Mouse (Mus musculus): ENCODE data around the gene Itprid1. TPM values are rescaled to one million over a fixed set of nuclear protein-coding genes. Genes with fewer than 3 reads are reported as not detected.

Itprid1 gene
- polyA plus RNA-seq, 1 experiment from 2014 or later: not detected

- H3K27me3 ChIP-seq: no peaks in the 10 kb centered on the region
- H3K9me3 ChIP-seq (replicated peaks): no peaks in the 10 kb centered on the region
- H3K27ac ChIP-seq: no peak overlapping the region
- H3K36me3 ChIP-seq: no peaks in the 10 kb centered on the region
- WGBS: 76% methylated on average over 8 of the region's 8 CpGs
- H3K9ac ChIP-seq: no peak overlapping the region
- H3K4me3 ChIP-seq: no peak overlapping the region
- H3K4me2 ChIP-seq: no peak overlapping the region
- no peaks in the 10 kb centered on the region for H3K4me1 ChIP-seq (replicated peaks)
- no peak for ATAC-seq (replicated peaks; ENCODE audit: insufficient number of reproducible peaks, insufficient read depth, low FRiP score, low read depth)
These were observed 25.5 kb upstream of the Itprid1 start for GRCm38 (mm10) chr6:55811153-55811552.

- 50% methylated on average over 1 of the region's 1 CpGs for WGBS
- no peak for ATAC-seq (replicated peaks; ENCODE audit: insufficient number of reproducible peaks, insufficient read depth, low FRiP score, low read depth)
- H3K4me1 ChIP-seq (replicated peaks): no peaks in the 10 kb centered on the region
- H3K4me3 ChIP-seq: no peak overlapping the region
- no peaks in the 10 kb centered on the region for H3K27me3 ChIP-seq
- H3K36me3 ChIP-seq: no peaks in the 10 kb centered on the region
- H3K4me2 ChIP-seq: no peak overlapping the region
- no peak overlapping the region for H3K27ac ChIP-seq
- no peak overlapping the region for H3K9ac ChIP-seq
- H3K9me3 ChIP-seq (replicated peaks): no peaks in the 10 kb centered on the region
These were observed 24.3 kb upstream of the Itprid1 start for GRCm38 (mm10) chr6:55812353-55812752.

GRCm38 (mm10) chr6:55814184-55814926 lies 22.3 kb upstream of the Itprid1 start:
- no peaks in the 10 kb centered on the region for H3K27me3 ChIP-seq
- H3K4me3 ChIP-seq: no peak overlapping the region
- H3K9ac ChIP-seq: no peak overlapping the region
- no peak overlapping the region for H3K4me2 ChIP-seq
- no peak overlapping the region for H3K27ac ChIP-seq
- no peak for ATAC-seq (replicated peaks; ENCODE audit: insufficient number of reproducible peaks, insufficient read depth, low FRiP score, low read depth)
- H3K9me3 ChIP-seq (replicated peaks): no peaks in the 10 kb centered on the region
- 56% methylated on average over 12 of the region's 12 CpGs for WGBS
- H3K4me1 ChIP-seq (replicated peaks): no peaks in the 10 kb centered on the region
- H3K36me3 ChIP-seq: no peaks in the 10 kb centered on the region

GRCm38 (mm10) chr6:55816911-55817310 lies 19.8 kb upstream of the Itprid1 start:
- Histone ChIP-seq H3K4me3 (no peak overlapping the region), H3K36me3 (no peaks in the 10 kb centered on the region), H3K27me3 (no peaks in the 10 kb centered on the region), H3K4me2 (no peak overlapping the region), H3K9me3 (replicated peaks) (no peaks in the 10 kb centered on the region), H3K27ac (no peak overlapping the region), H3K4me1 (replicated peaks) (no peaks in the 10 kb centered on the region), H3K9ac (no peak overlapping the region)
- no peak for ATAC-seq (replicated peaks; ENCODE audit: insufficient number of reproducible peaks, insufficient read depth, low FRiP score, low read depth)
- WGBS: 72% methylated on average over 5 of the region's 5 CpGs

GRCm38 (mm10) chr6:55829722-55830121 lies 7.0 kb upstream of the Itprid1 start:
- H3K4me2 ChIP-seq: no peak overlapping the region
- no peaks in the 10 kb centered on the region for H3K4me1 ChIP-seq (replicated peaks)
- H3K36me3 ChIP-seq: no peaks in the 10 kb centered on the region
- WGBS: 79% methylated on average over 6 of the region's 6 CpGs
- H3K4me3 ChIP-seq: no peak overlapping the region
- no peaks in the 10 kb centered on the region for H3K27me3 ChIP-seq
- no peak overlapping the region for H3K27ac ChIP-seq
- no peak overlapping the region for H3K9ac ChIP-seq
- no peak for ATAC-seq (replicated peaks; ENCODE audit: insufficient number of reproducible peaks, insufficient read depth, low FRiP score, low read depth)
- H3K9me3 ChIP-seq (replicated peaks): no peaks in the 10 kb centered on the region

- Histone ChIP-seq H3K9me3 (replicated peaks) (no peaks in the 10 kb centered on the region), H3K27me3 (0 out of 2 replicates have a peak, but pooled peaks cover 2% of the 10 kb centered on the region), H3K4me1 (replicated peaks) (no peaks in the 10 kb centered on the region), H3K4me2 (no peak overlapping the region), H3K36me3 (no peaks in the 10 kb centered on the region), H3K27ac (no peak overlapping the region), H3K4me3 (no peak overlapping the region), H3K9ac (no peak overlapping the region)
- no peak for ATAC-seq (replicated peaks; ENCODE audit: insufficient number of reproducible peaks, insufficient read depth, low FRiP score, low read depth)
These were observed 15.9 kb downstream of the Itprid1 start for GRCm38 (mm10) chr6:55852589-55852988.

- no peak overlapping the region for H3K9ac ChIP-seq
- H3K27me3 ChIP-seq: no peaks in the 10 kb centered on the region
- WGBS: 83% methylated on average over 4 of the region's 4 CpGs
- no peaks in the 10 kb centered on the region for H3K4me1 ChIP-seq (replicated peaks)
- no peak overlapping the region for H3K27ac ChIP-seq
- H3K36me3 ChIP-seq: no peaks in the 10 kb centered on the region
- H3K4me2 ChIP-seq: no peak overlapping the region
- no peak overlapping the region for H3K4me3 ChIP-seq
- no peaks in the 10 kb centered on the region for H3K9me3 ChIP-seq (replicated peaks)
- ATAC-seq (replicated peaks; ENCODE audit: insufficient number of reproducible peaks, insufficient read depth, low FRiP score, low read depth): no peak
These were observed 19.4 kb downstream of the Itprid1 start for GRCm38 (mm10) chr6:55856085-55856484.

GRCm38 (mm10) chr6:55865206-55865605 lies 28.5 kb downstream of the Itprid1 start:
- Histone ChIP-seq H3K27ac (no peak overlapping the region), H3K4me1 (replicated peaks) (no peaks in the 10 kb centered on the region), H3K36me3 (no peaks in the 10 kb centered on the region), H3K9me3 (replicated peaks) (no peaks in the 10 kb centered on the region), H3K4me3 (no peak overlapping the region), H3K9ac (no peak overlapping the region), H3K27me3 (no peaks in the 10 kb centered on the region), H3K4me2 (no peak overlapping the region)
- 56% methylated on average over 2 of the region's 2 CpGs for WGBS
- ATAC-seq (replicated peaks; ENCODE audit: insufficient number of reproducible peaks, insufficient read depth, low FRiP score, low read depth): no peak

GRCm38 (mm10) chr6:55879356-55879960 lies 42.8 kb downstream of the Itprid1 start:
- Histone ChIP-seq H3K4me1 (replicated peaks) (no peaks in the 10 kb centered on the region), H3K4me2 (no peak overlapping the region), H3K4me3 (no peak overlapping the region), H3K9me3 (replicated peaks) (no peaks in the 10 kb centered on the region), H3K36me3 (no peaks in the 10 kb centered on the region), H3K9ac (no peak overlapping the region), H3K27me3 (no peaks in the 10 kb centered on the region), H3K27ac (no peak overlapping the region)
- no peak for ATAC-seq (replicated peaks; ENCODE audit: insufficient number of reproducible peaks, insufficient read depth, low FRiP score, low read depth)
- WGBS: 61% methylated on average over 5 of the region's 5 CpGs

GRCm38 (mm10) chr6:55880886-55881285 lies 44.2 kb downstream of the Itprid1 start:
- Histone ChIP-seq H3K27ac (no peak overlapping the region), H3K27me3 (no peaks in the 10 kb centered on the region), H3K36me3 (no peaks in the 10 kb centered on the region), H3K9me3 (replicated peaks) (no peaks in the 10 kb centered on the region), H3K4me1 (replicated peaks) (no peaks in the 10 kb centered on the region), H3K4me3 (no peak overlapping the region), H3K4me2 (no peak overlapping the region), H3K9ac (no peak overlapping the region)
- WGBS: 15% methylated on average over 3 of the region's 3 CpGs
- ATAC-seq (replicated peaks; ENCODE audit: insufficient number of reproducible peaks, insufficient read depth, low FRiP score, low read depth): no peak

- ATAC-seq (replicated peaks; ENCODE audit: insufficient number of reproducible peaks, insufficient read depth, low FRiP score, low read depth): no peak
- Histone ChIP-seq H3K36me3 (no peaks in the 10 kb centered on the region), H3K9ac (no peak overlapping the region), H3K9me3 (replicated peaks) (no peaks in the 10 kb centered on the region), H3K4me1 (replicated peaks) (no peaks in the 10 kb centered on the region), H3K4me2 (no peak overlapping the region), H3K27ac (no peak overlapping the region), H3K4me3 (no peak overlapping the region), H3K27me3 (no peaks in the 10 kb centered on the region)
- WGBS: 69% methylated on average over 1 of the region's 1 CpGs
These were observed 50.9 kb downstream of the Itprid1 start for GRCm38 (mm10) chr6:55887598-55887997.
